Mouse (Mus musculus): Measurements from ENCODE around the gene Zfp629. TPM values are rescaled to one million over a fixed set of nuclear protein-coding genes. Genes with fewer than 3 reads are reported as not detected.
"Not testable (repeated sequence)": the region's sequence is repeated elsewhere in the genome, so short reads cannot be mapped to it uniquely, and the experiment has no call there.

The Zfp629 gene
- total RNA-seq (2021) = 1 to 10 TPM; 8.4 to 9.4 TPM
- long read RNA-seq, experiment 1, partial matches to known transcripts = 0 of 1 reads
- long read RNA-seq, experiment 1, other reads (novel, unspliced or antisense) = 1 of 1 reads
- long read RNA-seq, experiment 2, partial matches to known transcripts = 0 of 7 reads
- long read RNA-seq, experiment 2, other reads (novel, unspliced or antisense) = 7 of 7 reads

- DNase-seq = peak; percentile 68
Measured at GRCm38 (mm10) chr7:127614891-127615843, at the start of gene Zfp629. Gene Zfp629, minus strand, starts transcription at chr7:127615797.

- DNase-seq = no peak
Measured at GRCm38 (mm10) chr7:127662926-127663325, 47.3 kb upstream of the Zfp629 start.

- no peak for DNase-seq
Measured at GRCm38 (mm10) chr7:127661833-127662232, 46.2 kb upstream of the Zfp629 start.

DNA sequence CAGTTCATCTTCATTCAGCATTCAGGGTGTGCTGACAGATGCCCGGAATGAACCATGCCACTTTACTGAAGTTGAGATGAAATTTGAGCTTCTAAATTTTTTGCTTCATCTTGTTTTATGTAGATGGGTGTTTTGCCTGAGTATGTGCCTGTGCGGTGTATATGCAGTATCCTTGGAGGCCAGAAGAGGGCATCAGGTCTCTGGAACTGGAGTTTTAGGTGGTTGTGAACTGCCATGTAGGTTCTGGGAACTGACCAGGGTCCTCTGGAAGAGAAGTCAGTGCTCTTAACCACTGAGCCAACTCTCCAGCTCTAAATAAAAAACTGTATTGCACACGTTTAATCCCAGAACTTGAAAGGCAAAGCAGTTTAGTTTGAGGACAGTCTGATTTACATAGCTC is 45.3 kb upstream of the Zfp629 start:
- no peak for DNase-seq

DNA sequence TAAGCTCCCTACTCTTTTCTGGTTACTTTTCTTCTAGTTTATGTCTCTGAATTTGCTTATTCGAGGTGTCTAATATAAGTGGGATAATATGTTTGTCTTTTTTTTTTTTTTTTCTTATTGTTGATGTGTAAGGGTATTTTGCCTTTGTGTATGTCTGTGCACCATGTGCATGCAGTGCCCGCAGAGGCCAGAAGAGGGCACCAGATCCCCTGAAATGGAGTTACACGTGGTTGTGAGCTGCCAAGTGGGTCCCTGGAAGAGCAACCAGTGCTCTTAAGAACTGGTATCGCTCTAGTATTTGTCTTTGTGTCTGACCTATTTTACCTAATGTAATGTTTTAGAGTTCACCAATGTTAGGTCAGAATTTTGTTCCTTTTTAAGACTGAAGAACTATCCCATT is 41.3 kb upstream of the Zfp629 start:
- no peak for DNase-seq

DNA sequence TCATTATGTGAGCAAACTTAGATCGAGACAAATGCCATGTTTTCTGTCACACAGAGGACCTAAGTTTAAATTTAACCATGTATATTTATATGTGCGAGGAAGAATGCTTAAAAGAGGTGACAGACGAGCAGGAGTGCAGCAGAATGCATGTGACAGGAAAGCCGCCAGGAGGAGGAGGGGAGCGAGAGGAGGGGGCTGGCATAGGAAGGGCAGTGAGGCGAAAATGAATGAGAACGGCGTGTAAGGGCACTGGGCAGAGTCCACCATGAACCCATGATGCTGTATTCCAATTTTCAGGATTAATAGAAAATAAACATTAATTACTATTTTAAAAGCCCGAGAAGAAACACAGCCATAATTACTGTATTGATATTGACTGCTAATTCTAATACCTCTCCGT is 38.7 kb upstream of the Zfp629 start:
- no peak for DNase-seq

- DNase-seq = no peak
Measured at GRCm38 (mm10) chr7:127652050-127652449, 36.5 kb upstream of the Zfp629 start.

DNA sequence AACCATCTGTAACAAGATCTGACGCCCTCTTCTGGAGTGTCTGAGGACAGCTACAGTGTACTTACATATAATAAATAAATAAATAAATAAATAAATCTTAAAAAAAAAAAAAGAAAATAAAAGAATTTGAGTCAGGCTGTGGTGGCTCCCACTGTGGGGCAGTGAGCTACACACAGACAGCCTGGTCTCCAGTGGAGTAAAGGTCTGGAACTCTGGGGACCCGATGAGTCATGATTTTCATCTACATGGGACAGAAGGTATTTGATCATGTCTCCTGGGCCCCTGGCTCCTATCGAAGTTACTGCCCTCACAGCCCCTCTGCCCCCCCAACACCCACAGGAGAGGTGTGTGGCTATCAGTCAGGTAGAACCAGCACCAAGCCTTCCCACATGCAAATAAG is 36.0 kb upstream of the Zfp629 start:
- no peak for DNase-seq

DNA sequence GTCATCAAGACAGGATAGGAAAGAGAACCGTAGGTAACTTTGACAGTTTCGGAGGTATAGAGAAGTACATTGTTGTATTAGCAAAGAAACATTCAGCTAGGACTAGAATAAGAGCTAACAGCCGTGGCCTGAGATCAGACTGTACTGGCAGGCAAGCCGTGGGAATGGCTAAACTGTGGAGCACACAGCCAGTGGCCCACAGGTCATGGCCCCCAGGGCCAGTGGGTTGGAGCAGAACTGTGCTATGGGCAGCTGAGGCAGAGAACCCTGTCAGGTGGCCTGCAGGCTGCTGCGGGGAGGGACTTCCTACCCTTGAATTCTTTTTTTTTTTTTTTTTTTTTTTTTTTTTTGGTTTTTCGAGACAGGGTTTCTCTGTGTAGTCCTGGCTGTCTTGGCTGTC is 33.6 kb upstream of the Zfp629 start:
- no peak for DNase-seq

DNA sequence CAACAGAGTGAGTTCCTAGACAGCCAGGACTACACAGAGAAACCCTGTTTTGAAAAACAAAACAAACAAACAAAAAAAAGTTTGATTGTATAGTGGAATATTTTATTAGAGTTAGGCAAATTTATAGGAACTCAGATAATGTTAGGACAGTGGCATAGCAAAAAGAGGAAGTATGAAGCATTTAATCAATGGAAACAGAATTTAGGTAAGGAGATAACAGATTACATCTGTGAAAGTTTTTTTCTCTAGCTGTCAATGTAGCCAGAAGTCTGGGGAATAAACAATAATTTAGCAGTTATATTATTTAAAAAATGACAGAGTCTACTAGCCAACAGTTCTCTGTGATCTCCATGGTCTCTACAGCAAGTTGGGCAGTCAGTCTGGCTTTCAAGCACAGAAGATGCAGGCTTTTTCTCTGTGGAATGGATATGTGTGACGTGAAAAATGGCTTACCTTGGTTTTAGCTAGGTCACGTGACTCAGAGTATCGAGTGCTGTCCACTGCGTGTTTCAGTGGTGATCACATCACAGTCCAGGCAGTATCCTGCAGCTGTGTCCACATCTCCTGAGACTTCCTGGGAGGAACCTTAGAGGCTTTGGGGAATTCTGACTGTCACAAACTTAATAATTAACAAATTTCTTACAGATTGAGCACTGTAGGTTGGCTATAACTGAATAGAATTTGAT is 33.1 kb upstream of the Zfp629 start:
- DNase-seq = no peak

DNA sequence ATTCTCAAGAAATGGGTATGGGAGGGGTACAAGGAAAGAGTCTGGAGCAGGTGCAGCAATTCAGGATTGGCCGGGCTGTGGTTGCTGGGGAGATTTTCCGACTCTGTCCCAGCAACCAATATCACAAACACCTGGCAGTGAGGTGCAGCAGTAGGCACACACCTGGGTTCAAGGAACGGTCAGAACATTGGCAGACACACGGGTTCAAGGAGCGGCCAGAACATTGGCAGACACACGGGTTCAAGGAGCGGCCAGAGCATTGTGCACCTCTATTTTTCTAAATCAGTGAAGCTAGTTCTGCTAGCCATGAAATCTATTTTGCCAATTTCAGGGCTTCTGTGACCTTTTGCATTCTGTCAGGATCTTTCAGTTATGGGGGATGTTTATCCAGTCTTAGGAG is 32.0 kb upstream of the Zfp629 start:
- not testable (repeated sequence) for DNase-seq

DNA sequence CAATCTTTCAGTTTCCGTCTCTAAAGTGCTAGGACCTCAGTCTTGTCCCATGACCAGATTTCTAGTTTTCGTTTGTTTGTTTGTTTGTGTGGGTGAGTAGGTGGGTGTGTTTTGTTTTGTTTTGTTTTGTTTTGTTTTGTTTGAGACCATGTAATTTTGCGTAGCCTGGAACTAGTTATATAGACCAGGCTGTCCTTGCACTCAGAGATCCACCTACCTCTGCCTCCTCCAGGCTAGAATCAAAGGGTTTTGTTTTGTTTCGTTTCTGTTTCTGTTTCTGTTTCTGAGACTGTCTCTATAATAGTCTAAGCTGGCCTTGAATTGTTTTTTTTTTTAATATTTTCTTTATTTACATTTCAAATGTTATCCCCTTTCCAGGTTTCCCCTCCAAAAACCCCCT is 30.8 kb upstream of the Zfp629 start:
- DNase-seq = no peak

DNA sequence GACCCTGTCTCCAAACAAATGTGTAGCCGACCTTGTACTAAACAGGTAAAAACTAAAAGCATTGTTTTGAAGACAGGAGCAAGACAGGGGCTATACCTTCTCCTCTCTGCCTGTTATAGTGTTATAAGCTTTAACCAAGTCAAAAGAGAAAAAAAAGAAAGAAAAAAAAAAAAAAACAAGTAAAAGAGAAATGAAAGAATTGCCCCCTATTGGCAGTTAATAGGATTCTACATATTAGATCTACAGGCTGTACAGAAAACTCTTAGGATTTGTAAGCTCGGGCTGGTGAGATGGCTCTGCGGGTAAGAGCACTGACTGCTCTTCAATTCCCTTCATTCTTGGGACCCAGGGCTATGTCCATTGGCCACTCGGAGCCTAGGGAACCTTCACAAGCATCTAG is 26.7 kb upstream of the Zfp629 start:
- DNase-seq = no peak

GRCm38 (mm10) chr7:127641260-127641659 is 25.7 kb upstream of the Zfp629 start:
- peak; percentile 18 for DNase-seq

- DNase-seq = peak; percentile 79
Measured at GRCm38 (mm10) chr7:127636963-127637362, 21.4 kb upstream of the Zfp629 start.

GRCm38 (mm10) chr7:127631416-127631815 is 15.8 kb upstream of the Zfp629 start:
- DNase-seq = no peak

- DNase-seq = no peak
Measured at GRCm38 (mm10) chr7:127628646-127629045, 13.0 kb upstream of the Zfp629 start.

DNA sequence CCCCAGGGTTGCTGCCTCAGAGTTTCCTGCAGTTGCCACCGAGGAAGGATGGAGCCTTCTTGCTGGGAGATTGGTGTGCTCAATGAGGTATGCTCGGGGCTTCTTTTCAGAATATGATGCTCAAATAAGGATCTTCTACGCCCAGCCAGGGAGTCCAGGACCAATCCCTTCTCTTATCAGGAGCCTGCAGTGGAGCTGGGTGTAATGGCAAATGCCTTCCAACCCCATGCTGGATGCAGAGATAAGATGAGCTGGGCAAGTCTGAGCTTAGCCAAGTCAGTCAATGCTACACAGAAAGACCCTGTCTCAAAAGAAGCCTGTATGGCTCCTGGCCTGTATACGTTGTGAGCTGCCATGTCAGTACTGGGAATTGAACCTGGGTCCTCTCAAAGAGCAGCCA is 10.9 kb upstream of the Zfp629 start:
- no peak for DNase-seq

- DNase-seq = no peak
Measured at GRCm38 (mm10) chr7:127626039-127626438, 10.4 kb upstream of the Zfp629 start.

DNA sequence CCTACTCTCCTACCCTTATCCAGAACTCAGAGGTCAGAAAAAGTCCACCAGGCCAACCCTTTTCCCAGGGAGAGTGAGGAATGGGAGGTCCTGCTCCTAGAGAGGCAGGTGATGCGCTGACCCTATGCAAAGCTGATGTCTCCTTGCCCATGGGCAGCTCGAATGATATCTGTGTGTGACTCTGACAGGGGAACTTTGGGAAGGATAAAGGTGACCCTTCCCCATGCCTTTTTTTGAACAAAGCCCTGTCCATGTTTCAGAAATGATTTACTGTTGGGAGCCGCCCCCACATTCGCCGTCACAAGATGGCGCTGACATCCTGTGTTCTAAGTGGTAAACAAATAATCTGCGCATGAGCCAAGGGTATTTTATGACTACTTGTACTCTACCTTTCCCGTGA is 2.8 kb upstream of the Zfp629 start:
- DNase-seq = not testable (repeated sequence)

DNA sequence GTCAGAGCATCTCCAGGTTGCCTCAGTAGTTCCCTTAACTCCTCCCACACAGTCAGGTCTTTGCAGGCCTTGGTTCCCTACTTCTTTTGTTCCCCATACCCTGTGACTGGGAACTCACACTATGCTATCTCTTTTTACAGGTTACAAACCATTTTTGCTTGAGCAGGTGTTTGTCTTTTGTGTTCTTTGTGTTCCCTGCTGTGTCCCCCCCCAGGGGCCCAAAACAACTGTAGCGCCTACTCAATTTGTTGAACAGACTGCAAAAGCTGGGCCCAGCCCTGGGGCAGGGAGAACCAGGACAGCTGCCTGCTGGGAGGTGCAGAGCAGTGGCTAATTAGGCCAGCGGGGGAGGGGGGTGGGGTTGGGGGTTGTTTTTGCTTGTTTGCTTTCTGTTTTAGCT is 2.4 kb upstream of the Zfp629 start:
- no peak for DNase-seq

DNA sequence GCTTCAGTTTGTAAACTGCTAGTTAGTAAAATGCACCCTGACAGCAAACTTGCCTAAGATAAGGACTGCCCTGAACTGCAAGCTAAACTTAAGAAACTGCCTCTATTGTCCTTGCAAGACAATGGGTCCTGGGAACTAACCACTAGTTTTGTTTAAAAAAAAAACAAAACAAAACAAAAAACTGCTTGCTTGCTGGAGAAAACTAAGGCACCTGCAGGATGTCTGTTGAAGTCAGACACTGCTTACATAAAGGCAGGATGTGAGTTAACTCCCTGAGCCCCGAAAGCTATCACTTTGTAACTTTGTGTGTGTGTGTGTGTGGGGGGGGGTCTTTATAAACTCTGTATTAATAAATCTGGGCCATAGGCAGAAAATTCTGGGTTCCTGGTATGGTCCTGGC is 1.3 kb upstream of the Zfp629 start:
- DNase-seq = no peak

DNA sequence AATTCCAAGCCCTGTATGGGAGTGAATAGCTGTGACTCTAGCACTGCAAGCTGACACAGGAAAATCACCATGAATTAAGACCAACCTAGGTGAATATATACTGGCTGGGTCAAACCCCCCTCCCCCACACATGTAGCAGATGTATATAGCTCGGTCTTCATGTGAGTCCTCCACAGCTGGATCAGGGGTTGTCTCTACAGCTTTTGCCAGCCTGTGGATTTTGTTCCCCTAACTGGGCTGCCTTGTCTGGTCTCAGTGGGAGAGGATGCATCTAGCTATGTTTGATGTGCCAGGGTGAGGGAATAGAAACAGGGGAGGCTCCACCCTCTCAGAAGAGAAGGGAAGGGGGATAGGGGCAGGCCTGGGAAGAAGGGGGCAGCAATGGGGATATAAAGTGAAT is 739 bp upstream of the Zfp629 start:
- DNase-seq = no peak

Measured in gastrocnemius, postnatal 25 days (tissue).